Mouse (Mus musculus): ENCODE measurements around the gene Entpd2.

DNA sequence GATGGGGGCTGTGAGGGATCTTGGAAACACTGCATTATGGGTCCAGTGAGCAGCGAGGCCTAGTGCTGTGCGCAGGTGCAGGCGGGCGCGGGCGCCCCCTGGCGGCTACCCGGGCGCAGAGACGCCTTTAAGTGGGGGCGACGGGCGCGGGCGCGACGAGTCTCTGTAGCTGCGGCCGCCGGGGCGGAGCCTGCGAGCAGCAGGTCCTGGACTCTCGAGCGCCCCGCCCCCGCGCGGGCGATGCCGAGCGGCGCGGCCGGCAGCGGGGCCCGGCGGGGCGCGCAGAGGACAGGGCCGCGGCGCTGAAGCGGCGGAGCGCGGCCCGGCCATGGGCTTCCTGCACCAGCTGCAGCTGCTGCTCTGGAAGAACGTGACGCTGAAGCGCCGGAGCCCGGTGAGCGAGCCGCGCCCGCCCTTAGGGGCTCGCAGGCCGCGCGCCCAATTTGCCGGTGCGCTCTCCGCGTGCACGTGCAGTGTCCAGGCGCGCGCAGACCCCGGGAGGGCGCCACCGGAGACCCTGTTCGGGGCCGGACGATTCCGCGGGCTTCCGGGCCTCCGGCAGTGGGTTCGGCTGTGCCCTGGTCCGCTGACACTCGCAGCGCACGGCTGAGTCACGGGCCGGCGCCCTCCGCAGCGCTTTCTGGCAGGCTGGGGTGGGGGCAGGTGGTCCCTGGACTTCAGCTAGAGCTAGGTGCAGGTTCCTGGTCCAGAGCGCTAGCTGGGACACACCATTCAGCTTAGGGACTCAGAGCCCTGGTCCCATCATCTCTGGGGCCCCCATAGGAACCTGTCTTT, 33.0 kb downstream of the Entpd2 start, which contains the start of gene Abca2:
- TF ChIP-seq CTCF (IDR thresholded peaks at IDR 0.05; ENCODE audit: control insufficient read depth, insufficient read depth, insufficient read length) (peak; percentile 96), MYOD1 (IDR thresholded peaks at IDR 0.05; ENCODE audit: control insufficient read depth, insufficient read length, low read depth) (no peak), MYOG (IDR thresholded peaks at IDR 0.05; ENCODE audit: control insufficient read depth, extremely low read depth, insufficient read length) (no peak), MAX (IDR thresholded peaks at IDR 0.05) (peak; percentile 16), USF1 (IDR thresholded peaks at IDR 0.05; ENCODE audit: low read depth) (no peak)

Measured in C2C12 (cell line).